Mouse (Mus musculus) spleen, postnatal 10 days (tissue): ENCODE results near the gene Pex19.
A peak's percentile ranks its signal among the peaks of the same experiment; 100 is the strongest.

ENCODE experiments used
- DNase-seq, 2 experiments: peaks; one replicate each; pipeline ENCODE4 v3.0.0; 2021 to 2022; ENCODE audit warnings: low spot score in 2 of 2

Pex19 gene

GRCm38 (mm10) chr1:172126376-172127347 lies at the start of gene Pex19:
Gene Pex19, plus strand, starts transcription at chr1:172126755.
- DNase-seq: peak; percentile 70 to 85

DNA sequence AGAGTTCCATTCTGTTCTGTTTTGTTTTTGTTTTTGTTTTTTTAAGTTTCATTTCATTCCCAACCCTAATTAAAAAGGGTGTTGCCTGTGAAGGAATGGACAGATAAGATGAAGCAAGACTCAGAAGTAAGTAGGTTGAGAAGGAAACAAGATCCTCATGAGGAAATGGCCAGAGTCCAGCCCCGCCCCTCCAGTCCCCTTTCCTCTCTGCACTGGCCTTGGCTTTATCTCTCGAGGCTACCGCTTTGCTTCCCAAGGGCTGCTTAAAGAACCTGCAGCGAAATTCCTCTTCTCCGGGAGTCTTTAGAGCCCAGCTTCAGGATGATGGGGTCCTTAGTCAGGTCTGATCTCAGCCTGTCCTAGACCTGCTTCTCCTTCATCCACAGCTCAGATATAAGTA lies 48.6 kb upstream of the Pex19 start:
- no peak for DNase-seq

DNA sequence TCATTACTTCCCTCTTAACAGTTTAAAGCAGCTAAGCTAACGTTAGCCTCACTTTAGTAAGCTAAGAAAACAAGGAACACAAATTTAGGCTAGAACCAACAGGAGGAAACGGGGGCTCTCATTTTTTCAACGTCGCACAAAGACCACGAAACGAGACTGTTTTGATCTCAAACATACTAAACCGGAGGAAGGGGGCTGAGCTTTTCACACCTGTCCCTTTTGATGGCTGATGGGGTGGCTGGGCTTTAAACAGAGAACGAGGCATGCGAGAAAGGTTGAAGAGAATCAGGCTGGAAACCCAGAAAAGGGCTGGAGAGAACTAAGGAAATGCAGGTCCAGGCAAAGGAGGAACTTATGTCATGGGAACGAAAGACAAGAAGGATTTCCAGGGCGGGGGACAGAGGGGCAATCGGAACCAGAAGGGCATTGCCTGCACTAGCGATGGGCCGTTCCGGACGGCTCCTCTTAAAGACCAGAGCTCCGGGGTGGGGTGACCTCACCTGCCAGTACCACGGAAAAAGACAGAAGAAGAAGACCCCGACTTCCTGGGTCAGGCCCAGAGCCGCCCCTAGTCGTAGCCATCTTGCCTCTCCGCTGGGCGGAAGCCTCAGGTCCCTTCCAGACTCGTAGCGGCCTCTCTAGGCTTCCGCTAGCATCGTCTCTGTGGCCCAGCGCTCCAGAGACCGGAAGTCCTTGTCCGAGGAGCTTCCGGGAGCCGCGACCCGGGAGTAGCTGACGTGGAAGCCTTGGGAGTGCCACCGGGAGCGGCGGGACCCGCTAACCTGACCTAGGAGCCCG lies 44.3 kb upstream of the Pex19 start, which contains the start of the genes Copa and Ncstn:
Gene Copa (plus strand): TSS at position 429 of the 798 bp plus-strand sequence.
Gene Ncstn (minus strand): TSS at position 695 of the 798 bp plus-strand sequence.
- DNase-seq: peak; percentile 89 to 92

DNA sequence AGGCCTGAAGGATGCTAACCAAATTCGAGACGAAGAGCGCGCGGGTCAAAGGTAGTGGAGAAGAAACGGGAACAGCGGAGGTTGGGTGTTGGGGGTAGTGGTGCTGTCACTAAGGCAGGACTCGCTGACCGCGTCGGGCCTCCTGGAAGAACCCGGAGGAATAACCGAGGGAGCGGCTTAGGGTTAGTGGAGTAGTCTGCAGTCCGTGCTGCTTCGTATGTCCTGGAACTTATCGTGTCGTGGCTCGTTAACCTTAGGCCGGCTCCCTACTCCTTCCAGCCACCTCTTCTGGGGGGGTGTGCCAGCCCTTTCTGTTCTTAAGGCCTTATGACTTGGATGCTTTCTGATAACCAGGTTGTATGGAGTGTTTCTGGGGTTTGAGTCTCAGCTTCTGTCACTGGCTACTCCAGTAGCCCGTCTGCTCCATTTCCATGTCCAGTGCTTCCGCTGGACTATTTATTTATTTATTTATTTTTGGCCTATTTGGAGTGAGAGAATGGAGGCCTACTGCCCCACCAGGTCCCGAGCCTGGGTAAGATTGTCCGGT lies 43.6 kb upstream of the Pex19 start:
- no peak for DNase-seq

GRCm38 (mm10) chr1:172093522-172093921 lies 33.0 kb upstream of the Pex19 start:
- DNase-seq: no peak

GRCm38 (mm10) chr1:172094295-172094694 lies 32.3 kb upstream of the Pex19 start:
- DNase-seq: no peak

- no peak for DNase-seq
Observed at GRCm38 (mm10) chr1:172095202-172095601, 31.4 kb upstream of the Pex19 start.

DNA sequence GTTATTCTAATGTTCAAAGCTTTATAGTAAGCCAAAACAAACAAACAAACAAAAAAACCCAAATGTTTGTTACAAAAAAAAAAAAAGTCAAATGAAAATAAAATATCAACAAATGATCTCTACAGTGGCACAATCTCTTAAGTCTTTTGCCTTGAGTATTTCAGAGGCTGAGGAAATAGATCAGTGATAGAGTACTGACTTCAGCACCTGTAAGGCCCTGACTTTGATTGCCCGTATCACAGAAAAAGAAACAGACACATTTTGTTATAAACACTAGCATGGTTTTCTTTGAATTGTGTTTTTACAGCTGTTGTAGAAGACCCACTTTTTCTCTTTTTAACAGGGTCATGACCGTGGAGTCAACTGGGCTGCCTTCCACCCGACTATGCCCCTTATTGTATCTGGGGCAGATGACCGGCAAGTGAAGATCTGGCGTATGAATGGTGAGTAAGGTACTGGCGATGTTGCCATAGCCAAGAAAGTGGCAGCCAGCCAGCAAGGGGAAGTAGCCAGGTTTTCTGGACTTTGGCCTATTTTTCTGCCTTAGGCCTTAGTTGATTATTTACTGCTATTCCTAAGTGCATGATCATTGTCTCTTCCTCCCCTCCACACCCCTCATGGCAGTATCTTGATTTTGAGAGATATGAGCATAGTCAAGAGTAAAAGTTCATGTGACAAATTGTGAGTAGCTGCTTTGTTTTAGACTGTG lies 27.1 kb upstream of the Pex19 start:
- DNase-seq: no peak

GRCm38 (mm10) chr1:172103619-172104018 lies 22.9 kb upstream of the Pex19 start:
- no peak for DNase-seq

DNA sequence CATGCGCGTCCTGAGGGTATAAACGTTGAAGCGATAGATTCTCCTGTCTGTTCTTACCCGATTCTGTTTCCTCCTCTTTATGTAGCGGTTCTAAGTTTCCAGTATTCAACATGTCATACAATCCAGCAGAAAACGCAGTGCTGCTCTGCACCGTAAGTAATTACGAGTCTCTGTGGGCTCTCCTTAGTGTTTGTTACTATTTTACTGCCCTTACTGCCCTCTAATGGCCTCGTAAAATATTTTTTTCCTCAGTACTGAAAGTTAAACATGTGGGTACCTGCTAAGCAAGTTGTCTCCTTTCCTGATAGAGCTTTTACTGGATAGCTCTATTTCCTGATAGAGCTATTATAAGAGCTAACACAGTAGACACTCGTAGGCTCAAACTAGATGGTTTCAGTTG lies 21.5 kb upstream of the Pex19 start:
- no peak for DNase-seq

DNA sequence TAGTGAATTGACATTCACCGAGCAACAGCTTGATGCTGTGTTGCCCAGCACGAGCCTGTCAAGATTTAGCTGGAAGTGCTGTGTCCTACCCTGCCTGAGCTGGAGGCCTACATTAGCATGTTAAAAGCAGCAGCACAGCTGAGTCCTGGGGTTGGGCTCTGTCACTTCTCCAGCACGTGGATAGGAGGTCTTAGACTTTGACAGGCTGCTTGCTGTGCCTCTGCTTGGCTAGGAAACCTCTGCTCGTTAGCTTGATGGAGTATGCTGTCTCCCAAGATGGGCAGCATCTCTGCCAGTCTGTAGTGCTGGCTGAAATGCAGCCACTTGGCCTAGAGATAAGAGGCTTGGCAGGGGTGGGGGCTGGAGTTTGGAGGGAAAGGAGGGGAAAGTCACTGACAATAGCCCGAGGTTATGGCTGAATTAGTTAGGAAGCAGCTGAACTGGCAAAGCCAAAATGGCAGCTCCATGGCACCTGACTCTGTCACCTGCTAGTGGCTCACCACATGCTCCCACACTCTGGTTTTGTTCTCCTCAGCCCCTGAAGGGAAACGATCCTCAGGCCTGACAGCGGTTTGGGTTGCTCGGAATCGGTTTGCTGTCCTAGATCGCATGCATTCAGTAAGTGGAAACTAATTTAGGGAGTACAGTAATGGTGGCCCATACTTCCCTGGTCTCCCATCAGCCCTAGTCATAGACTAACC lies 18.6 kb upstream of the Pex19 start:
- no peak for DNase-seq

GRCm38 (mm10) chr1:172116948-172117347 lies 9.6 kb upstream of the Pex19 start:
- no peak for DNase-seq

DNA sequence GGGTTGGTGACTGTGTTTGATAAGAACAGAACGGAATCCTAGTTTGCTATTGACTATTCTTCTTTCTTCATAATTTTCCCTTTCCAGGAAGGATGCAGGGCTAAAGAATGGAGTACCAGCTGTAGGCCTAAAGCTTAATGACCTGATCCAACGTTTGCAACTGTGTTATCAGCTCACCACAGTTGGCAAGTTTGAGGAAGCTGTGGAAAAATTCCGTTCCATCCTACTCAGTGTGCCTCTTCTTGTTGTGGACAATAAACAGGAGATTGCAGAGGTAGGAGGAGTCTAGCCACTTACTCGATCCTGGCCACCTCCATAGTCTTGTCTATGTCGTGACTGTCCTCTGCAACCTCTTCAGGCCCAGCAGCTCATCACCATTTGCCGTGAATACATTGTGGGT lies 7.5 kb upstream of the Pex19 start:
- DNase-seq: no peak

DNA sequence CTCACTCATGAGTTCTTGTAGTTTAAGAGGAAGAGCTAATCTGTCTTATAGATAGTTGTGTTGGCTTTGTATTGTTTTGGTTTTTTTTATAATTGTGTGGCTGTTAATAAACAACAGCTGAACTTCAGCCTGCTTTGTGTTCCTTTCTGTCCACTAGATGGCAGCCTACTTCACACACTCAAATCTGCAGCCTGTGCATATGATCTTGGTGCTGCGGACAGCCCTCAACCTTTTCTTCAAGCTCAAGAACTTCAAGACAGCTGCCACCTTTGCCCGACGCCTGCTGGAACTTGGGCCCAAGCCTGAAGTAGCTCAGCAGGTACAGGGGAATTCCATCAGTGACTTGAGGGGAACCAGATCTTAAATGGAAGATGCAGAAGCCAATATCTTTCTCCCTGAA lies 6.8 kb upstream of the Pex19 start:
- peak in 1 of 2 experiments; percentile 35 for DNase-seq

DNA sequence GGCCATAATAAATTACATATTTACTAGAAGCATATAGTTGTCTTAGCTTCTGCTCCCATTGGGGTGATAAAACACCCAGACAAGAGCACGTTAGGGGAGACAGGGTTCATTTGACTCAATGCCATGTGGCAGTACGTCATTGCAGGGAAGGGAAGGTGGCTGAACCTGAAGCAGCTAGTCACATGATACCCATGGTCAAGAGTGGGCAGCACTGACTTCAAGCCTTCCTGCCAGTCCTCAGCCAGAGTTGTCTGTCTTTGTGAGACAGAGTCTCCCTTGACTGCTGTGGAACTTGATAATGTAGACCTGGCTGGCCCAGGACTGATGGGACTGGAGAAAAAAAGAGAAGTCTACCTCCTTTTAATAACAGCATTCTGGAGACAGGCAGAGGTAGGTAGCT lies 3.9 kb upstream of the Pex19 start:
- no peak for DNase-seq

GRCm38 (mm10) chr1:172124572-172124971 lies 2.0 kb upstream of the Pex19 start:
- no peak for DNase-seq

- DNase-seq: no peak
Observed at GRCm38 (mm10) chr1:172127487-172127886, 932 bp downstream of the Pex19 start.

GRCm38 (mm10) chr1:172128563-172128962 lies 2.0 kb downstream of the Pex19 start:
- DNase-seq: no peak

DNA sequence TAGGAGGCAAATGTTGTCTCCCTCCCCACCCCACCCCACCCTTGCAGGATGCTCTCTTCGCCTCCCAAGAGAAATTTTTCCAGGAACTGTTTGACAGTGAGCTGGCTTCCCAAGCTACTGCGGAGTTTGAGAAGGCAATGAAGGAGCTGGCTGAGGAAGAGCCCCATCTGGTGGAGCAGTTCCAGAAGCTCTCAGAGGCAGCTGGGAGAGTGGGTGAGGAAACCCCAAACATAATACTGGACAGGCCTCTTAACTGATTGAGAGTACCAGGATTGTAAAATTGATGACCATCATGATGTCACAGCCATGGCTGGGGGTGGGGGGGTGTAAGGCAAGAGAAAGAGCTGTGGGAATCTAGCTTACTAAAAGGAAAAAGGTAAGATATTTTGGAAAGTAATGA lies 2.6 kb downstream of the Pex19 start:
- DNase-seq: no peak

DNA sequence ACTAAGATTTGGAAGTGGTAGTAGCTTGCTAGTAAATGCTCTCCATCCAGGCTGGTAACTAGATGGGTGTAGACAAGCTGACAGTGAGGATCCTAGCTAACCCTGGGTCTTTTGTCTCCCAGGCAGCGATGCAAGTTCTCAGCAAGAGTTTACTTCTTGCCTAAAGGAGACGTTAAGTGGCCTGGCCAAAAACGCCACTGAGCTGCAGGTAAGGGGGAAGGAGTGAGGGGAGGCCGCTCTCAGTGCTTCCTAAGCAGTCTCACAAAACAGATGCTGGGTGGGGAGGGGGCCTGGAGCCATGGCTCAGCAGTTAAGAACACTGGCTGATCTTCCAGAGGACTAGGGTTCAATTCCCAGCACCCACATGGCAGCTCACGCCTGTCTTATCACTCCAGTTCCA lies 3.2 kb downstream of the Pex19 start:
- no peak for DNase-seq

DNA sequence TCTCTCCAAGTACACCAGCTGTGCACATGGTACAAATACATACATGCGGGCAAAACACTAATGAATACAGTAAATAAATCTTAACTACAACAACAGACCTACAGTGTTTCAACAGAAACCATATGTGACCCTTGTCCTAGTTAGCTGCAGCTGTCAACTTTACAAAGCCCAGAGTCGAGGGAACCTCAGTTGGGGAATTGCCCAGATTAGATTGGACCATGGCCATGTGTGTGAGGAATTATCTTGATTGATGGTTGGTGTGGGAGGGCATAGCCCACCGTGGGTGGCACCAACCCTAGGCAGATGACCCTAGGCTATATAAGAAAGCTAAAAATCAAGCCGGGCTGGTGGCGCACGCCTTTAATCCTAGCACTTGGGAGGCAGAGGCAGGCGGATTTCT lies 5.8 kb downstream of the Pex19 start:
- no peak for DNase-seq
